Mouse (Mus musculus) heart, postnatal 25 days (tissue): ENCODE data around the gene Brd7. TPM values are rescaled to one million over a fixed set of nuclear protein-coding genes. Genes with fewer than 3 reads are reported as not detected.

Experiments used
- DNase-seq: peaks from one replicate; pipeline ENCODE4 v3.0.0; 2022; ENCODE audit warnings: low spot score
- intact Hi-C: fragments of 180-260 bp; cut with DNase I; formaldehyde crosslinking; loops from one replicate; pipeline ENCODE4 v1.15.1; 2025
- total RNA-seq, 2 experiments: library from RNA; stranded (reverse); gene quantifications; 2 replicates each; pipeline ENCODE4 v1.2.3; 2021

The Brd7 gene
- total RNA-seq, 2 experiments from 2014 or later: 83.5 to 88.0 TPM

DNA sequence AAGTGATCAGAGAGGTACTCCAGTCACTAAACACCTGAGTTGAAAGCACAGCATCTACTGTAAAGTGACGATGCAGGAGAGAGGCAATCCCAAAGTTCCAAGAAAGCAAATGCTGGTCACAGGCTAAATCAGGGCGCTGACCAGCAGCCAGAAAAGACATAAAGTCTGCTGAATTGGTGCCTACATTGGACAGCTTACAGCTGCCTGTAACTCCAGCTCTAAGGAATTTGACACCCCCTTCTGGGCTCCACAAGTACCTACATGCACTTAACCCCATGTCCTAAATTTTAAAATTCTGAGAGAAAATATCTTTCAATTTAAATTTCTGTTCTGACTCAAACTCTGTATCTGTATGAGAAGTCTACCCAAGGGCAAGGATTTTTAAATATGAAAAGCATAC is 2.0 kb downstream of the Brd7 start:
- DNase-seq: no peak
- intact Hi-C loops: loop anchor here (2.0 to 5.0 kb wide), 3 partner anchors 93 to 337 kb away; partner anchors contain the start of genes Cyld and Tent4b

DNA sequence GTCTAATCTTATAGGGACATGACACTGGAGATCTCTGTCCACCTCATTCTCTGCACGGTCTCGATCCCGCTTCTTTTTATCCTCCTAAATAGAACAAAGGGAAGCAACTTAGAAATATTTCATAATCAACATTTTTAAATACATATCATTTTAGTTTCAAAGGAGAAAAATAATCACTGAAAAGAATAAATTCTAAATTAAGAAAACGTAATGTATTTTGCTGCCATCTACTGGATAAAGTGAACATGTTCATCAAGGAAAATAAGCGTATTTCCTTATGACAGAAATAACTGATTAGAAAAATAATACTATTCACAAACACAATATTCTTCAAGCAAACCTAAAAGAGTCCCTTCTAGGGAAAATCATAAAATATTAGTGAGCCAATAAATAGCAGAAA is 4.0 kb downstream of the Brd7 start:
- no peak for DNase-seq
- intact Hi-C loops: loop anchor here (2.0 to 5.0 kb wide), 2 partner anchors 91 to 161 kb away; partner anchors contain the start of gene Tent4b

DNA sequence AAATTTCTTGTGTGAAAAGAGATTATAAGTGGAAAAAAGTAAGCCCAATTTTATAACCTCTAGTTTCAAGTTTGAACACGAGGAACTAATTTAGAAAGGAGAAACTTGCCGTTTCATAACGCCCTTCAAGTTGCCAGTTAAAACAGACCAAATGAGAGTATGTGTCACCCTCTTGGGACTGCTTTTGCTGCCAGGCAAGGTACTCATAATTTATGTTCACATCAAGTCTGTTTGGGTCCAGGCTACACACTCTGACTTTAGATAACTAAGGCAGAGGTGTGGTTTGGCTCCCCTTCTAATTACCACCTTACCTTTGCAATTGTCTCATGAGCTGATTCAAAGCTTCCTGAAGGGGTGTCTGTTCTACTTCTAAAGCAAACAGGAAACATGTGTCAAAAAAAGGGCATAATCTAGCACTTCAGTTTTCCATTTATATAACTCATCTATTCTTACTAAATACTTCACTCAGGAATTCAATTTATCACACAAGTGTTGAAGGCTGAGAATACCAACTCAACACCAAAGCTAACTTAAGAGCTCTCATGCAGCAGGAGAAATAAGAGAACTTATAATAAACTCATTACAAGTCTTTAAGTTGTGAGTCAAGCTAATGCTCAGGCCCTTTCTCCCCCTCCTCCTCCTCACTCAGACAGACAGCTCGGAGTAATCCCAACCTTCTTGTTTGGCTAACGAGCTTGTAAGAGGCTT is 4.6 kb downstream of the Brd7 start:
- intact Hi-C loops: loop anchor here (5.0 kb wide), 1 partner anchor 160 kb away; the partner anchor contains the start of gene Tent4b
- no peak for DNase-seq

DNA sequence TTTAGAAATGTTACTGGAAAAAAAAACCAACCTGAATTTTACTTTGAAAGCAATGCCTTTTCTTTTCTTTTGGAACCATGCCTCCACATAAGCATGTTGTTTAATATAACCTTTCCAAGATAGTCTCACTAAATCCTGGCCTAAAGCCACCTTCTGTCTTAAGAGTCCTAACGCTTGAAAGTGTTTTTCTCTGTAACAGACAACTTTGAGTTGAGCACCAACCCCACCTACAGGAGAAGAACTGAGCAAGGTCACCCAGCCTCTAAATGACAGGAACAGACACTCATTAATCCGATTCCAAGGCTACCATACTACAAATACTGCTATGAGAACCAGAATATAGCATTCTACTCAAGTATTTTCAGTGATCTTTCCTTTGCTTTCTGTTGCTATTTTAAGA is 12.9 kb downstream of the Brd7 start:
- DNase-seq: no peak
- intact Hi-C loops: loop anchor here (10.0 kb wide), 1 partner anchor 194 kb away; no protein-coding TSS in a partner anchor

DNA sequence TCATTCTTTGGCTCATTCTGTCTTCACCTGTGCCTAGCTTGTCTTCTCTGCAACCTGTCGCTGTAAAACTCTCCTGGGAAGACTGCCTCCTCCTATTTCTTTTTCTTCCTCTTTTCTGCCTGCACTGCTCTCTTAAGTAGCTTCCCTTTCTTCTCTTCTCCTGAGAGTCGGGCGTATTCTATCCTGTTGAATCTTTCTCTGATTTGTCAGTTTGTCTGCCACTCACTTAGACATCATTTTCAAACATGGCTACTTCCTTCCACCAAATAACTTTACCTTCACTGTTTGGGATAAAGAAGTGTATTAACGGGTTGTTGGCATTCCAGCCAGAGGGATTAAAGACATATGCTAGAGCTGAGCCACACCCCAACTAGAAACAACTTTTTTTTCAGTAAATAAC is 20.0 kb downstream of the Brd7 start:
- no peak for DNase-seq

DNA sequence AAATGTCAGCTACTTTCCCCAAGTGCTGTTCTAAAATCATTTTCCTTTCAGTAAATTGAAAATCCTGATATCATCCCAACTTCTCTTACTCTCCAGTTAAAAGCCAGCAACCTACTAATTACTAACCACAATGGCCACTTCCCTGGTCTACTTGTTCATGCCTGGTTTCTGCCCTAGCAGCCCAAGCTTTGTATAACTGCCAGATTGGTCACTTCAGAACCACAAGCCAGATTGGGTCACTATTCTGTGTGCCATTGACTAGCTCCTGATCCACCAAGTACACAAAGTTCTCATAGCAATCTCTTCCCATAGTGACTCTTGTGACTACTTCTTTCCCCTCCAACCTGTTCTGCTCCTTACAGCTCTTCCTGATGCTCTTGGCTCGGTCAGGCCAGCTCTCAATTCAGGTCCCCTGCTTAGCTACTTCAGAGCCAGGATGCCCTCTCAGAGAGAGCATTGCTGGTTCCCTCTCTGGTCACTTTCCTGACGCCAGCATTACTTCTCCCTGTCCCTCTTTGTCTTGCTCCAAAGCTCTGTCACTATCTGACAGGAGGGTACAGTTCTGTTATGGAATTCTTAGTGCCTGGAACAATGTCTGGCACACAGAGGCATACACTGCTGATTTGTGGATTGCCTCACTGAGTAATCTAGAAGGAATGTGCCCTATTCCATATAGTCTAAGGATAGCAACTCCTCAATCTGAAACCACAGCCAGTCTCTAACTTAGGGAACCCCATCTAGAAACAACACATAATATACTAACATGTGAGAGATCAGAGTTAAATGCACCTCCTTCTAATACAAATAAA is 21.9 kb downstream of the Brd7 start:
- no peak for DNase-seq
- intact Hi-C loops: loop anchor here (10.0 kb wide), 1 partner anchor 185 kb away; no protein-coding TSS in a partner anchor

More for the DNA sequence above, 20.0 kb downstream of the Brd7 start:
- intact Hi-C loops: loop anchor here (10.0 kb wide), 1 partner anchor 187 kb away; no protein-coding TSS in a partner anchor

DNA sequence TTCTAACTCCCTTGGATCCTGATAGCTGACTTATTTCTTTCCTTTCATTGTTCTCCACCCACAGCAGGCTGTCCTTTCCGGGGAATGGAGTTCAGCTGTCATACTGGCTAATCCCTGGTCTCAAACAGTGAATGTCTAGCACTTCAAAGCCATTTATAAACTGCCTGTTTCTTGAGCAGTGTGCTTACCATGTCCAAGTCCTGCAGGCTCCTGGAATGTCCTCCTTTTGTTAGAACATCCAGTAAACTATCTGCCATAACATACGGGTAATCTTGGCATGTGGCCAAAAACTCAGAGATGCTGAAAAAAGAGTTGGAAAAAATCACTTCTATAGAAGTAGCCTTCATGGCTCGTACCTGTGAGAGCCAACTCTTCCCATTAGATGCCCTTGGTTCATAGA is 22.8 kb downstream of the Brd7 start:
- intact Hi-C loops: no loop called here

DNA sequence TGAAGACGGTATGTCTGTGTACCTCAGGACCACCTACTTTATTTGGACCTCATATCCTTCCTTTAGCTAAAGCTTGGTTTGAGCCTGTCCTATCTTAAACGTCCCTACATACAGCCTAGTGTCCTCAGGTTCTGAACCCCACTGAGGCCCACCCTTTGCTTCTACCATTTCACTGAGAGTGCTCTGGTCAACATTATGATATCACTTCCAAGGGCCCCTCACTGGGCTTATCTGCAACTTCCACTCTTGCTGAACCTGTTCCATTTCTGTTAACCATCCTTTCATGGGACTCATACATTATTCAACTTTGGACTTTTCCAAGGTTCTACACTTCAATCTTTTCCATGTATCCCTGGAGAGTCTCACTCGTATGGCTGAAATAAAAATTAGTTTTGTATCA is 27.0 kb downstream of the Brd7 start:
- intact Hi-C loops: no loop called here
- DNase-seq: no peak

More for the DNA sequence above, 22.8 kb downstream of the Brd7 start:
- DNase-seq: no peak

DNA sequence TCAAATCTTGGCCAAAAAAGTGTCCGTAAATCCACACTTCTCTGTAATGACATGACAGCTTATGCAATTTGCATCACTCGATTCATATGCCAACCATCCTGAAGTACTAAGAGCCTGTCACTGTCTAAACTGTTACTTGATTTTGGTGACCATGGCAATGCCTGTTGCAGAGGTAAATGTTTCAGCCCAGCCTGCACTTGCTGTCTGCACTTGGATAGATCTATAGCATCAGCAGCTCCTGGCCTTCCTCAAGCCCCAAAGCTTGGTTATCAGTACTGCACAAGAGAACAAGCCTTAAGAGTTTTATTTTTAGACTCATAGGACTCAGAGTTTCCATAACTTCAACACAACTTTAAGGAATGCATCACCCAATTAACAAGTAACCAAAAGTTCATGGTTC is 27.6 kb downstream of the Brd7 start:
- no peak for DNase-seq
- intact Hi-C loops: no loop called here

DNA sequence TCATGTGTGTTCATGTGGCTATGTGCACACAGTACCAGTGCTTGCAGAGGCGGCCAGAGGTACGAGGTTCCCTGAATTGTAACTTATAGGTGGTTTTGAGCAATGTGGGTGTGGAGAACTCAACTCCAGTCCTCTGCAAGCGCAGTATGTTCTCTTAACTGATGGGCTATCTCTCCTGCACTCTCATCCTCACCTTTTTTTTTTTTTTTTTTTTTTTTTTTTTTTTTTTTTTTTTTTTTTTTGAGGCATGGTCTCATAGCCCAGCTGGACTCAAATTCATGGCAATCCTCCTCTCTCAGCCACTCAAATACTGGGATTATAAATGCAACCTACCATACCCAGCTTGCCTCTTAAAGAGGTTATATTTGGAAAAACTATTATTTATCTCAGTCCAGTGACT is 31.2 kb downstream of the Brd7 start:
- intact Hi-C loops: no loop called here
- no peak for DNase-seq

DNA sequence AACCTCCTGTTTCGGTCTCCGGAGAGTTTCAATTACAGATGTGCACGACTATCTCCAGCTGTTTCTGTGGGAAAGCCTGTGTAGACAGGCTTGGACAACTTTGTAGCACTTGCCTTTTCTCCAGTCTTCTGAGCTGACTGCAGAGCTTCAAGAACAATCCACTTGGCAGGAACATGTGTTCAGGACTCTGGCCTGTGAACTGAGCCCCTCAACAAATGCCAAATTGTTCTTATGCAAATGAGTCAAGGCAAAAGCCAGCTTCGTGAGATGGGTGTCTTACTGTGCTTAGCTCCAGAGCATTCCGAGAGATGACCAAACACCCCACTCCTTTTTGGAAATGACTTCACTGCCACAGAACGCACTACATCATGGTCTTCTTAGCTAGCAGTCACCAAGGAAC is 33.3 kb downstream of the Brd7 start:
- intact Hi-C loops: no loop called here
- DNase-seq: no peak

DNA sequence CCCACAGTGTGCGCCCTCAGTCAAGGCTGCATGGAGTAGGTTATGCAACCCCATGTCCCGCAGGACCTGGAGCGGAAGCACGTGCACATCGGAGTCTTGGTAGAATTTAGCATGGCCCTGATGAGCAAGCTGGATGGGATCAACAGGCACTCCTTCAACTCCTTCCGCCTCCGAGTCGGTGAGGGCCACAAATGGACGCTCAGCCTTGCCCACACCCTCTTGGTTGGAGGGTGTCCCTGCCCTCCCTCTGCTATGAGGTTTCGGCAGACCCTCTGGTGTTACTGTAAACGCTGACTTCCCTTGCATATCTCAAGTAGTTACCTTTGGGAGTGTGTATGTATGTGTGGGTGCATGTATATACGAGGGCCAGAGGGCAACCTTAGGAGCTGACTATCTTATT is 35.7 kb downstream of the Brd7 start:
- no peak for DNase-seq
- intact Hi-C loops: no loop called here

DNA sequence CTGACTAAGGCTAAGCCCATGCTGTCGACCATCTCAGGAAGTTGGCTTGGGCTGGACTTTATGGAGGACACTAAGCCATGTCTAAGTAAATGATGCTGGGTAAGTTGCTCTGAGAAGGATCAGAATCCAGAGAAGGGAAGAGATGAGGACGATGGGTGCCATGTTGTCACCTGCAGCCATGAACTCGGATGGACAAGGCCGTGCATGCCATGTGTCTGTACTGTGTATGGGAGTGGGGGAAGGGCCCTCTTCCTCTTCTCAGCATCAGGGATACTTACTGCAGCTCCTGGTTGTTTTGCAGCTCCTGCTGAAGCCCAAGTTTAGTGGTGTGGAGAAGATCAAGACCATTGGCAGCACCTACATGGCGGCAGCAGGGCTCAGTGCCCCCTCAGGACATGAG is 36.2 kb downstream of the Brd7 start:
- DNase-seq: no peak
- intact Hi-C loops: no loop called here

DNA sequence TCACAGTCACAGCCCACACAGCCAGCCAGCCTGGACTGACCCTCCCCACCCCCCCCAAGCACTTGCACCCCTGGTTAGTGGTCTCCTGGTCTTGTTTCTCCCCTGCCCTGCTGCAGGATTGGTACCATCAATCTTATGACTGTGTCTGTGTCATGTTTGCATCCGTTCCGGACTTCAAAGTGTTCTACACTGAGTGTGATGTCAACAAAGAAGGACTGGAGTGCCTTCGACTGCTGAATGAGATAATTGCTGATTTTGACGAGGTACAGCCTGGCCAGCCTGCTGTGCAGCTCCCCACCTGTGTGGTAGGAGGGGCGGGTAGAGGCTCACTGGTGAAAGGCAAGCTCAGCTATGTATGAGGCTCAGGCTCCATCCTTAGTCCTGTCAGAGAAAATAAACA is 36.7 kb downstream of the Brd7 start:
- no peak for DNase-seq
- intact Hi-C loops: no loop called here

DNA sequence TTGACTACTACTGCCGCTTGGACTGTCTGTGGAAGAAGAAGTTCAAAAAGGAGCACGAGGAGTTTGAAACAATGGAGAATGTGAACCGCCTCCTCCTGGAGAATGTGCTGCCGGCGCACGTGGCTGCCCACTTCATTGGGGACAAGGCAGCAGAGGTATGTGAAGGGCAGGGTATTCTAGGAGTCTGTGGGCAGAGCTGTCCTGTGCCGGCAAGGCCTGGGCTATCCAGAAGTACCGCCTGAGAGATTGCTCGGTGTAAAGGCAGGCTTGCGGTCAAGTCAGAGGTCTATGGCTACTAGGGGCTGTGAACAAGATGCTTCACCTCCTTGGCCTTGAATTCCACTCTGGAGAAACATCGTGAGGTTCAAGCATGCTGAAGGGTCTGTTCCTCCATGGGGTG is 37.2 kb downstream of the Brd7 start:
- DNase-seq: no peak
- intact Hi-C loops: no loop called here

DNA sequence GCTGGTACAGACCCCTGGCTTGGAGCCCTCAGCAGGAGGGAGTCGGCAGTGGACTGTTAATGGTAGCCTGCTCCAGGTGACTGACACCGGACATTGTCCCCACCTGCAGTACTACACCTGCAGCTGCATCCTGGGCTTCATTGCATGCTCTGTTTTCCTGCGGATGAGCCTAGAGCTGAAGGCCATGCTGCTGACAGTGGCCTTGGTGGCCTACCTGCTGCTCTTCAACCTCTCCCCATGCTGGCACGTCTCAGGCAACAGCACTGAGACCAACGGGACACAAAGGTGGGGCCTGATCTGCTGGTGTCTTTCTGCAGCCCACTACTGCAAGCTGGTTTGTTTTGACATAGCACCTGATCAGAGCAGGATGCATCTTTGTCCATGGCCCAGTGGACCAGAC is 38.5 kb downstream of the Brd7 start:
- intact Hi-C loops: no loop called here
- no peak for DNase-seq

DNA sequence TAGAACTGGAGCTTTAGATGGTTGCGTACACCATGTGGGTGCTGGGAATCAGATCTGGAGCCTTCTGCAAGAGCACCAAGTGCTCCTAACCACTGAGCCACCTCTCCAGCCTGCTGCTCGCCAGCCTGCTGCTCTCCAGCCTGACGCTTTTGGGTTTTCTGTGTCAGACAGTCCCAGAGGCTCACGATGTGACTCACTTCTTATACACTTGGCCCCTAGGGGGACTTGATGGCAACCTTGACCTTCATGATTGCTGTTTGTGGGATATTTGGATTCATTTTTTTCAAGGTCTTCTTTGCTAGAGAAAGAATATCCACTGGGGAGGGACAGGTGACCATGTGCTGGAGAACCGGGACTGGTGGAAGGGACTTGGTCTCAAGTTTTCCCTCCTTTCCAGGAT is 40.6 kb downstream of the Brd7 start:
- intact Hi-C loops: no loop called here
- DNase-seq: no peak

DNA sequence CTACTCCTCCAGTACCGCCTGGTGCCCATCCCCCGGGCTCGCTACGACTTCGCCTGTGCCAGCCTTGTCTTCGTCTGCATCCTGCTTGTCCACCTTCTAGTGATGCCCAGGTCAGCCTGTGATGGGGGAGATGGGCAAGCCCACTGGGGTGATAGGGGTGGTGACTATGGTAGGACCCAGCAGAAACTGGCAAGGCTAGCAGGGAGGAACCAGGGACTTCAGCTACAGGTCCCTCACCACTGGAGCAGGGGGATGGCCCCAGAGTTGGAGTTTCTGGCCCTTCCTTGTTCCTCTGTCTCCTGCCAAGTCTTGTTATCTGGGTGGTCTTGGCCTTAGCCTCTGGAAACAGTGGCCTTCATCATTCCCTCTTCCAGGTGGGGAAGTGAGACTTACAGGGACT is 41.9 kb downstream of the Brd7 start:
- no peak for DNase-seq
- intact Hi-C loops: no loop called here

DNA sequence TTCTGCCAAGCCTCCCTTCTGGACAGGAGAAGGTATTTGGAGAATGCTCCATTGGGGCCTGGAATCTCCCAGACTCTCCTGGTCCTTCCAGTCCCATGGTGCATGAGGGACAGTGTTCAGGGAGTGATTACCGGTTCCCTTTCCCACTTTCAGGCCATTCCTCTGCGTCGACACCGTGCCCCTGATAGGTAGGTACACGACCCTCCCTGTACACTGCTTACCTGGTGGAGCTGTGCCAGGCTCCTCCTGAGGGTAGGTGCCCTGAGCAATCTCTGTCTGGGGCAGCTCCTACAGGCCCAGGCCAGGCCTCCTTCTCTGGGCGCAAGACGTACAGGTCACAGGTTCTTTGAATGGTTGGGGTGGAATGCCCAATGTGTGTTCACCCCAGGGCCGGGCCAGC is 43.8 kb downstream of the Brd7 start:
- intact Hi-C loops: no loop called here

DNA sequence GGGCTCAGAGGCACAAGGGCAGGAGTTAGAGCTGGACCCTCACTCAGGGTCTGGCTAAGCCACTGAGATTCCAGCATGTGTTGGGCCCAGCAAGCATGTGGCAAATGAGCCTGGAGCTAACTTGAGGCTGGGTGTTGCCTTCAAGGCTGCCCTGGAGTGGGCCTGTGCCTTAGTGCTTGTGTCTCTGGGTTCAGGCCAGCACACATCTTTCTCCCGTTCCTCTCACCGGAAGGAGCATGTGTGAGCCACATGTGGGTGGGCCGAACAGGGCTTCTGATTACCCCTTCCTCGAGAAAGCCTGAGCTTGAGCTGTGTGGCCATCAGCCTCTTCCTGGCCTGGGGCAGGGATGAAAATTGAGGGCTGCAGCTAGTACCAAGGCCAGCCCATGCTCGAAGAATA is 44.7 kb downstream of the Brd7 start:
- intact Hi-C loops: no loop called here
- DNase-seq: no peak

More for the DNA sequence above, 43.8 kb downstream of the Brd7 start:
- no peak for DNase-seq
